Mouse (Mus musculus) embryonic facial prominence, embryonic 12.5 days (tissue): Measurements from ENCODE around the gene Rpp30. TPM values are rescaled to one million over a fixed set of nuclear protein-coding genes. Genes with fewer than 3 reads are reported as not detected.

Source experiments
- ATAC-seq: fragments of 200-750 bp; cut with Nextera tagmentation; 2 replicates; pipeline ENCODE4 v1.8.0; 2017; ENCODE audit not compliant: insufficient number of reproducible peaks, insufficient read depth, low FRiP score, low TSS enrichment
- H3K27ac ChIP-seq: fragments of 300-500 bp; sonication (generic); 2 replicates; pipeline ENCODE4 v1.5.1; 2016; ENCODE audit warnings: mild to moderate bottlenecking
- H3K27me3 ChIP-seq: fragments of 300-500 bp; sonication (generic); 2 replicates; pipeline ENCODE4 v1.6.1; 2016; ENCODE audit warnings: mild to moderate bottlenecking, moderate library complexity
- H3K36me3 ChIP-seq: fragments of 300-500 bp; sonication (generic); 2 replicates; pipeline ENCODE4 v1.6.1; 2016; ENCODE audit warnings: mild to moderate bottlenecking
- H3K4me1 ChIP-seq: fragments of 300-500 bp; sonication (generic); 2 replicates; pipeline ENCODE4 v1.6.1; 2016
- H3K4me2 ChIP-seq: fragments of 300-500 bp; sonication (generic); replicated peaks from 2 replicates; pipeline ENCODE4 v1.6.1; 2016; ENCODE audit warnings: mild to moderate bottlenecking, moderate library complexity
- H3K4me3 ChIP-seq: fragments of 300-500 bp; sonication (generic); 2 replicates; pipeline ENCODE4 v1.5.1; 2016; ENCODE audit warnings: mild to moderate bottlenecking
- H3K9ac ChIP-seq: fragments of 300-500 bp; sonication (generic); 2 replicates; pipeline ENCODE4 v1.6.1; 2016; ENCODE audit warnings: mild to moderate bottlenecking, moderate library complexity
- H3K9me3 ChIP-seq: fragments of 300-500 bp; sonication (generic); 2 replicates; pipeline ENCODE4 v1.6.1; 2016; ENCODE audit warnings: mild to moderate bottlenecking, moderate library complexity
- WGBS: fragments of 180-500 bp; shearing (Covaris S2); methylation state at CpG from one replicate; pipeline ENCODE4 v1.1.7; 2016; 5-methylcytosine and 5-hydroxymethylcytosine counted together
- polyA plus RNA-seq: library from polyadenylated mRNA; unstranded; fragments of >200 nt; fragmentation: Nextera tagmentation; extraction: Ambion mirVana; gene quantifications from 2 replicates; pipeline ENCODE4 v1.2.1, GENCODE M21; 2016

Rpp30 gene
- polyA plus RNA-seq, 1 experiment from 2014 or later, result 86.5 TPM

DNA sequence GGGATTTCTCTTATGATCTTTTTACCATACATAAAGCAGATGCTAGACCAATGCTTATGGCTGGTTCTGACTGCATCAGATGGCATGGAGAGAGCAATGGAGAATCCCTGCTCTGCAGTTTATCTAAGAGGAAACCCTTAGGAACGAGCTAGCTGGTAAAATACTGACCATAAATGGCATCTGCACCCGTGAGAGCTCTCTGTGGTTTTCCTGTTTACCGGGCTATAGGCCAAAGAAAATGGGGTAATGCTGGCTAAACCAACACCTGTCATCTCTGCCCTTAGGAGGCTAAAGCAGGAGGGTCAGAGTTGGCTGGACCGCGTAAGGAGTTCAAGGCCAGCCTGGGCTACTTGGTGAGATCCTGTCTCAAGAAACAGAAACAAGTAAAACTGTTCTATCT is 20.4 kb downstream of the Rpp30 start:
- H3K4me1 ChIP-seq, result no peaks in the 10 kb centered on the region
- H3K4me2 ChIP-seq, result no peak overlapping the region
- no peaks in the 10 kb centered on the region for H3K27me3 ChIP-seq
- no peak for ATAC-seq
- H3K9ac ChIP-seq, result no peak overlapping the region
- H3K36me3 ChIP-seq, result peaks cover 45% of the 10 kb centered on the region
- no peaks in the 10 kb centered on the region for H3K9me3 ChIP-seq
- H3K27ac ChIP-seq, result no peak overlapping the region
- no peak overlapping the region for H3K4me3 ChIP-seq
- WGBS, result 86% methylated on average over 5 of the region's 5 CpGs

DNA sequence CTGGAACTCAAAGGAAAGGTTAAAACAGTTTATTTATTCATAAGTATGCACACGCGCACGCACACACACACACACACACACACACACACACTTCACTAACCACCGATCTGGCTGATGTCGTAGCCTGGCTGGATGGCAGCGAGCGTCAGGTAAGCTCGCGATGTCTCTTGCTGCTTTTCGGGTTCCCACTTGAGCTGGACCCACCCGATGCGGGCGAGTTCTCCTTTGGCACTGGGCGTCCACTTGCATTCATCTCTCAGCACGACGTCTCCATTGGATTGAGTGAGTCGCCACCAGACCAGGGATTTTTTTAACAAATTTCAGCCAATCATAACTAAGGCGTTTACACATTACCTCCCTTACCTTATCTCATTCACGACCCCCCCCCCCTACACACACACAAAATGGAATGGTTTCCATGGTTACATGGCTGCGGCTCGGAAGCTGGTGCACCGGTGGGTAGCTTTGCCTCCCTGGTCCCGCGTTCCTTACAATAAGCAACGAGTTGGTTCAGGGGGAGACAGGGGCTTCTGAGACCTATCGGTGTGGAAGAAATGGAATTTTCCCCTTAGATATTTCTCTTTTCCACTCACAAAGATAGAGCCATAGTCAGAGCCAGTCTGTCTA is 25.9 kb downstream of the Rpp30 start:
- no peaks in the 10 kb centered on the region for H3K9me3 ChIP-seq
- no peak overlapping the region for H3K27ac ChIP-seq
- no peak overlapping the region for H3K9ac ChIP-seq
- no peaks in the 10 kb centered on the region for H3K27me3 ChIP-seq
- 86% methylated on average over 26 of the region's 26 CpGs for WGBS
- no peaks in the 10 kb centered on the region for H3K4me1 ChIP-seq
- no peak overlapping the region for H3K4me2 ChIP-seq
- ATAC-seq, result no peak
- H3K36me3 ChIP-seq, result peaks cover 7% of the 10 kb centered on the region; the same call in 1 of the 2 replicates
- no peak overlapping the region for H3K4me3 ChIP-seq

DNA sequence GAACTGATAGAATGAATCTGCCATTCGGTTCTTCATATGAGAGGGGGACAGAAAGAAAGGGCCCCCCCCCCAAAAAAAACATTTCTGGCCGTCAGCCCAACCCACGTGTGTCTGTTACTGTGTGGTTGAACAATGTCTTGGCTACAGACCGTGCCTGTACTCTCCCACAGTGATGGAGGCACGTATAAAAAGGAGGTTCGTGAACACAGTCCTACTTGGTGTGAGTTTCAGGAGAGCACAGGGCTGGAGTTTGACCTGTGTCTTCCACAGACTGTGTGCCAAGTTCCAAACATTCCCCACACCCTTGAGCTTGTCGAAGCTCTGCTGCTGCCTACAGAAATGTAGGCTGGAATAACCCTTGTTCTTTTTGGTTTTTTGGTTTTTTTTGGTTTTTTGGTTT is 26.9 kb downstream of the Rpp30 start:
- no peaks in the 10 kb centered on the region for H3K4me1 ChIP-seq
- WGBS, result 57% methylated on average over 7 of the region's 7 CpGs
- no peaks in the 10 kb centered on the region for H3K27me3 ChIP-seq
- ATAC-seq, result no peak
- no peak overlapping the region for H3K27ac ChIP-seq
- H3K4me3 ChIP-seq, result no peak overlapping the region
- no peaks in the 10 kb centered on the region for H3K9me3 ChIP-seq
- H3K9ac ChIP-seq, result no peak overlapping the region
- H3K4me2 ChIP-seq, result no peak overlapping the region
- H3K36me3 ChIP-seq, result peaks cover 4% of the 10 kb centered on the region; the same call in 1 of the 2 replicates

DNA sequence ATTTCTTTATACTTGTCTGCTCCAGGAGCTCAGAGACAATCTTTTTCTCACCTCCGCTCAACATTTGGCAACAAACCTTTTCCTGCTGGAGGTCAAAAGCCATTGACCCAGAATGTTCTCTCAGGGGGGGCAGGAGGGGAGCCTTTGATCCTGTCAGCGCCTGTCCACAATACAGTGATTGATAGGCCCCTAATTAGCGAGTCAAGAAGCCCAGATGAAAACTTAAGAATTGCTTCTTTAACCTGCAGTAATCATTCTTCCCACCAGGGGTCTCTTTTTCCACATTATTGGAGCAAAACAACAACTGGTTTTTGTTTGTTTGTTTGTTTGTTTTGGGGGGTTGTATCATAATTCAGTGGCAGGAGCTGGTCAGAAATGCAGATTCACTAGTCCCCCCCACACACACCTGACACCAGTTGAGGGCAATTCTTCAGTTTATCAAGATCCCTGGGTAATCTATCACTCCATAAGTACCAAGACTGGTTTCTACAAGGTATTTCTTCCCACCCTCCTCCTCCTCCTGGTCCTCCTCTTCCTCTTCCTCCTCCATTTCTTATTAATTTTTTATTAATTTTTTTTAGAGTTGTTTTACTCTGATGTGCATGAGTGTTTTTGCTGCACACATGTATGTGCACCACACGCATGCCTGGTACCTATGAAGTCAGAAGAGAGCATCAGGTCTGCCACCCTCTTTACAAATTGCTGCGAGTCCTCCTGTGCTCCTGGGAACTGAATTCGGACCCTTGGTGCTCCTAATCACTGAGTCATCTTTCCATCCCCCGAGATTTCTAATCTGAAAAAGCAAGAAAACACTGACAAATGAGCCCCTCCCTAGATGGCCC is 27.8 kb downstream of the Rpp30 start:
- Histone ChIP-seq H3K4me2 (no peak overlapping the region), H3K27me3 (no peaks in the 10 kb centered on the region), H3K4me3 (no peak overlapping the region), H3K27ac (no peak overlapping the region), H3K9ac (no peak overlapping the region), H3K9me3 (no peaks in the 10 kb centered on the region), H3K4me1 (no peaks in the 10 kb centered on the region), H3K36me3 (no peaks in the 10 kb centered on the region)
- ATAC-seq, result no peak
- WGBS, result 35% methylated on average over 7 of the region's 7 CpGs

DNA sequence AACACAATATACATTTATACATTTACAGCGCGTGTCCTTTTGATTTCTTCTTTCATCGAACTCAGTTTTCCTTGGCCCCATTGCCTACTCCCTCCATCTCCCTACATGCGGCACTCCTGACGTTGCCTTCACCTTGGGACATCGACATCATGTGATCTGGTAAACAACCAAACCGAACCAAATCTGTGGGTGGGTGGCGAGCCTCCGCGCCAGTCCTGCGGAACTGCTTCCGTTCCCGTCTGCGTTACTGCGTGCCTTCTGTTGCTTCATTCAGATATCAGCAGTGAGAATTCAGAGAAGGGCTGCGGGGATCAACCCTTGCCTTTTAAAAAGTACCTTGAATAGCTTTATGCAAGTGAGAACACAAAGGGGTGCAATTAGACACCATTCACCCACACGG is 28.5 kb downstream of the Rpp30 start:
- 59% methylated on average over 17 of the region's 17 CpGs for WGBS
- no peak overlapping the region for H3K4me3 ChIP-seq
- no peak for ATAC-seq
- no peaks in the 10 kb centered on the region for H3K4me1 ChIP-seq
- H3K27ac ChIP-seq, result no peak overlapping the region
- H3K9ac ChIP-seq, result no peak overlapping the region
- H3K36me3 ChIP-seq, result no peaks in the 10 kb centered on the region
- H3K27me3 ChIP-seq, result no peaks in the 10 kb centered on the region
- H3K4me2 ChIP-seq, result 0 out of 2 replicates have a peak overlapping the region, but pooled peaks have one; percentile 0
- no peaks in the 10 kb centered on the region for H3K9me3 ChIP-seq

DNA sequence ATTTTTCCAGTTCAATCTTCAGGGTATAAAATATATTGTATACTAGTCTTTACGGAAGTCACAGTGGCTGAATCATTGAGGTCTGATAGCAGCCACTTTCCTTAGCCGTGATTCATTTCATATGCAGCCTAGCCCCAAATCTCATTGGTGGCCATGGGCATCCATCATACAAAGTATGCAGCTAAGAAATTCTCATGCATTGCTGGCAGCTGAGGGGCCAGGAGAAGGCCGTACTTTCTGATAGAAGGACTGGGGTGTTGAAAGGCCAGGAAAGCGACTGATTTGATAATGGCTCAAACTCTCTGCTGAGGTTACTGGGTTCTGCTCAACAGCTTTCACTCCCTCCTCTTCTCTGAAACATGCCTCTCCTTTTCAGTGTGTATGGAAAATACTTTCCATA is 32.7 kb downstream of the Rpp30 start:
- Histone ChIP-seq H3K27me3 (no peaks in the 10 kb centered on the region), H3K27ac (no peak overlapping the region), H3K36me3 (no peaks in the 10 kb centered on the region), H3K9ac (no peak overlapping the region), H3K4me2 (0 out of 2 replicates have a peak overlapping the region, but pooled peaks have one; percentile 7), H3K4me3 (no peak overlapping the region), H3K9me3 (no peaks in the 10 kb centered on the region), H3K4me1 (no peaks in the 10 kb centered on the region; the same call in 1 of the 2 replicates)
- 66% methylated on average over 4 of the region's 4 CpGs for WGBS
- no peak for ATAC-seq

DNA sequence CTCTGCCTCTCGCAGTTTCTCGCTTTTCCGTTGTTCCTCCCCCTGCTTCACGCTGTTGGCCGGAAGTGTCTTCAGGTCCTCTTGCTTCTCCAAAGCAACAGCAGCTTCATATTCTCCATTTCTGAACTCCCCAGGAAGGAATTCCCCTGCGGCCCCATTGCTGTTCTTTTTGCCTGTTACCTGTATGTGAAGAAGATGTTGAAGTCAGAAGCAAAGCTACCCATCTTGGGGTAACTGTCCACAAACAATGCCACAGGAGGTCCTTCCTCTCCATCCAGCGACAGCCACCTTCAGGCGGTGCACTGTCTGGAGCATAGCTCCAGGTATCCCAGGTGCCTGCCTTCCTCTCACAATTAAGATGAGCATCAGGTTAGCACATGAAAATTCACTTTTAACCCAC is 35.7 kb downstream of the Rpp30 start:
- Histone ChIP-seq H3K9ac (no peak overlapping the region), H3K4me2 (no peak overlapping the region), H3K4me1 (no peaks in the 10 kb centered on the region; the same call in 1 of the 2 replicates), H3K9me3 (peaks cover 3% of the 10 kb centered on the region; the same call in 1 of the 2 replicates), H3K4me3 (no peak overlapping the region), H3K27me3 (no peaks in the 10 kb centered on the region), H3K27ac (no peak overlapping the region), H3K36me3 (no peaks in the 10 kb centered on the region)
- WGBS, result 88% methylated on average over 8 of the region's 8 CpGs
- no peak for ATAC-seq

DNA sequence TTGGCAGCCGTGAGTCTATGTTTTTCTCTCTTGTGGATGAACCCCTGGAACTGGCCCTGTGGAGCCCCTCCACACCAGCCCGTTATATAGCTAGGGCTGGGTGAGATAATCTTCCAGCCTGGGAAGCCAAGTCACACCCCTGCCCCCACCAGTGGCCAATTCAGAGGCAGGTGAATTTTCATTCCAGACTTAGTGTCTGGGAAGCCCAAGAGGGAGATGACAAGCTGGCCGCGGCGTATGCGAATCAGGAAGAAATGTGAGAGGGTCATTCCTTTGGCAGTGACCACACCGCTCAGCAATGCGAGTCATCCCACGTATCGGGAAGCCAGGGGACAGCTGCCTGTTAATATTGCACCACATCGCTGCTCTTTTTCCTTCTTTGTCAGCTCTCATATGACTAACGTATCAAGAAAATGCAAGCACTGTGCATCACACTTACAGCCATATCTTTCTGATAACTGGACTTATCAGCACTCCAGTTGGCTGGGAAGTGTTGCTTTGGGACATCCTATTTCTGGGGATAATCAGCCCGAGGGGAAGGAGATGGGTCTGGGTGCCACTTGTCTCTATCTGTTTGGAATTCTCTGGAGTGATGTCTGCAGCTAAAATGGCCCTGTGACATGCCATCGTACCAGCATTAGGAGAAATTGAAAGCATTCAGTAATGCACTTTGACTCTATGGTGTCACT is 36.4 kb downstream of the Rpp30 start, which contains the start of gene Ankrd1:
Gene Ankrd1, minus strand, starts transcription at position 317 of the 689 bp plus-strand sequence.
- Histone ChIP-seq H3K9me3 (peaks cover 3% of the 10 kb centered on the region; the same call in 1 of the 2 replicates), H3K9ac (no peak within 1 kb of the TSS), H3K36me3 (no peaks in the 10 kb centered on the region), H3K27ac (no peak within 1 kb of the TSS), H3K4me1 (no peaks in the 10 kb centered on the region; the same call in 1 of the 2 replicates), H3K4me3 (no peak within 1 kb of the TSS), H3K4me2 (no peak within 1 kb of the TSS), H3K27me3 (no peaks in the 10 kb centered on the region)
- no peak for ATAC-seq
- WGBS, result 71% methylated on average over 14 of the region's 14 CpGs

DNA sequence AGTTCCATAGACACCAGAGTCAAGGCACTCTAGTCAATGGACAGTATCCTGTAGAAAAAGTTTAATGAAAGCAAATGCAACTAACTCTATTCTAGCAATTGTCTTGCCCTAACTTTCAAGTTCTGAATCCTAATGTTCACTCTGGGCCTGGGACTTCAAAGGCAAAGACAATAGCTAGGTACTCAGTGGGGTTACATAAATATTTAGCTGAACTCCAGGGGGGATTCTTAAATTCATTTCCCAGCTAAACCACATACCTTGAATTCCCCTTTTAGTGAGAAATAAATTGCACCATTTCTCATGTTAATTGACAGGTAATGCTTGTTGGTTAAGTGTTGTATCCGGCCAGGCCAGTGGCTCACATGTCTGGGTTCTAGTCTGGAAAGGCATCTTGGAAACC is 40.7 kb downstream of the Rpp30 start:
- Histone ChIP-seq H3K4me2 (no peak overlapping the region), H3K36me3 (no peaks in the 10 kb centered on the region), H3K9me3 (peaks cover 3% of the 10 kb centered on the region; the same call in 1 of the 2 replicates), H3K27ac (no peak overlapping the region), H3K9ac (no peak overlapping the region), H3K27me3 (no peaks in the 10 kb centered on the region), H3K4me1 (0 out of 2 replicates have a peak, but pooled peaks cover 3% of the 10 kb centered on the region), H3K4me3 (no peak overlapping the region)
- no peak for ATAC-seq
- 68% methylated on average over 1 of the region's 1 CpGs for WGBS

DNA sequence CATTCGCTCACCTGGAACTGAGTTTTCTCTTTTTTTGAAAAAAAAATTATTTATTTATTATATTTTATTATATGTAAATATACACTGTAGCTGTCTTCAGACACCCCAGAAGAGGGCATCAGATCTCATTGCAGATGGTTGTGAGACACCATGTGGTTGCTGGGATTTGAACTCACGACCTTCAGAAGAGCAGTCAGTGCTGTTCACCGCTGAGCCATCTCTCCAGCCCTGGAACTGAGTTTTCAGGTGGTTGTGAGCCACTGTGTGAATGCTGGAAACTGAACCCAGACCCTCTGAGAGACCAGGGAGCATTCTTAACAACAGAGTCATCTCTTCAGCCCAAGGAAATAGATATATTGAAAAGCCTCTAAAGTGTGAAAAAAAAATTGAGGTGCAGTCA is 44.9 kb downstream of the Rpp30 start:
- Histone ChIP-seq H3K9me3 (peaks cover 1% of the 10 kb centered on the region; the same call in 1 of the 2 replicates), H3K4me3 (no peak overlapping the region), H3K9ac (no peak overlapping the region), H3K27ac (no peak overlapping the region), H3K4me2 (no peak overlapping the region), H3K27me3 (no peaks in the 10 kb centered on the region), H3K4me1 (0 out of 2 replicates have a peak, but pooled peaks cover 7% of the 10 kb centered on the region), H3K36me3 (no peaks in the 10 kb centered on the region)
- no peak for ATAC-seq
- WGBS, result 94% methylated on average over 3 of the region's 3 CpGs

DNA sequence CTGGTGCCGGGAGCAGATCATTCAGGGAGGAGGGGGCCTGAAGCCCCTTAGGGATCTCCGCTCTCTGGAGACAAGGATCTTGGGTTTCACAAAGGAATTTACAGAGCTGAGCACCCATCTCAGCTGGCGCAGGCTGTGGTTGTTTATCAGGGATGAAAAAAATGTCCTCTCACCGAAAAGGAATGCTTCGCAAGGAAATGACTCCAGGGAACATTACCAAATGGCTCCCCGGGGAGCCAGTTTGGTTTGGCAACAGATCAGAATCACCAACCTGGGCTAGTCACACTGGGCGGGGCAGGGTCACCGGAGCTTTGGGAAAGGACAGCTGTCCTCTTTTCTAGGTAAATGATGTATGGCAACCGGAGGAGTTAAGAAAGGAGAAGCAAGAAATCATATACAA is 45.7 kb downstream of the Rpp30 start:
- 46% methylated on average over 9 of the region's 9 CpGs for WGBS
- H3K4me3 ChIP-seq, result no peak overlapping the region
- no peak for ATAC-seq
- H3K4me1 ChIP-seq, result 0 out of 2 replicates have a peak, but pooled peaks cover 7% of the 10 kb centered on the region
- H3K36me3 ChIP-seq, result no peaks in the 10 kb centered on the region
- no peaks in the 10 kb centered on the region for H3K9me3 ChIP-seq
- no peak overlapping the region for H3K4me2 ChIP-seq
- no peaks in the 10 kb centered on the region for H3K27me3 ChIP-seq
- H3K27ac ChIP-seq, result no peak overlapping the region
- H3K9ac ChIP-seq, result no peak overlapping the region
